14 mouse cellular contexts compared by ENCODE assay signal in the genomic region with DNA sequence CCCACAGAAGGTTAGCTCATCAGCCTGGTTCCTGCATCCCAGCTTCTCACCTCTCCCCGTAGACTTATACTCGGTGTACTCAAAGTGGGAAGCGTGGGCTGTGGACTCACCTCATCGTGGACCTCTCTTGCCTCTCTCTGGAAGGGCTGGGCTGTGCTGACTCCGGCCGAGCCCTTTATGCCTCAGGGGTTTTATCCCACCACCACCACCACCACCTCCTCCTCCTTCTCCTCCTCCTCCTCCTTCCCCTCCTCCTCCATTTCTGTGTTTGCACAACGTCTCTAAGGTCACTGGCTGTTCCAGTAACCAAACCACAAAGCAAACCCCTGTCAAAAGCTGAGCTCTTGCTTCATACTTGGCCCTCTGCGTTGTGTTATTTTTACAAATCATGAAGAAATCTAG. TPM values are rescaled to one million over a fixed set of nuclear protein-coding genes. Genes with fewer than 3 reads are reported as not detected.
DNase-seq lines count a peak whose midpoint lies in the region; ATAC-seq and TF ChIP-seq lines count a peak whose summit lies in the region.
"Had no signal": no experiment of that assay in that cellular context is flagged by ENCODE, and none has a peak within 500 bp of the region (broad histone marks: within the 10 kb centered on the region; RNA-seq: fewer than 3 reads in every experiment).

A gene (minus strand): TSS at position 273 of the 402 bp plus-strand sequence.

- no peak within 1 kb of the TSS for H3K27ac ChIP-seq in heart, embryonic 10.5 days
- peak within 1 kb of the TSS; percentile 49 for H3K27ac ChIP-seq in bone marrow macrophage, adult 2 months (ENCODE audit: insufficient read depth, low read depth, low read length)
- H3K27ac ChIP-seq in liver, embryonic 16.5 days (ENCODE audit: low read length): peak within 1 kb of the TSS; percentile 56
- no peak within 1 kb of the TSS for H3K27ac ChIP-seq in intestine, embryonic 16.5 days (ENCODE audit: low read length)
- no peak within 1 kb of the TSS for H3K27ac ChIP-seq in hindbrain, embryonic 11.5 days (ENCODE audit: low read depth, low read length)
- H3K27ac ChIP-seq in forebrain, postnatal 0 days (ENCODE audit: low read depth, low read length): no peak within 1 kb of the TSS
- H3K27ac ChIP-seq: hindbrain, embryonic 10.5 days; midbrain, embryonic 12.5 days had no signal

- DNase-seq in heart, postnatal 14 days: no peak
- DNase-seq in heart, embryonic 10.5 days (ENCODE audit: low spot score): no peak
- DNase-seq in hindbrain, embryonic 11.5 days (ENCODE audit: low spot score): no peak
- DNase-seq in forebrain, postnatal 0 days: no peak
- DNase-seq: cerebellum, postnatal 36 days; gastrocnemius, postnatal 25 days; kidney, postnatal 14 days; thymus, postnatal 36 days had no signal

- TF ChIP-seq CTCF in bone marrow macrophage, adult 2 months (IDR thresholded peaks at IDR 0.05; ENCODE audit: low read depth, low read length): no peak
- TF ChIP-seq CTCF in forebrain, postnatal 0 days (IDR thresholded peaks at IDR 0.05; ENCODE audit: low read depth): no peak

- peaks cover 1% of the 10 kb centered on the region; the same call in 1 of the 2 replicates for H3K9me3 ChIP-seq in heart, embryonic 10.5 days
- no peaks in the 10 kb centered on the region for H3K9me3 ChIP-seq in liver, embryonic 16.5 days (replicated peaks; ENCODE audit: control insufficient read depth, low read length)
- H3K9me3 ChIP-seq in intestine, embryonic 16.5 days (ENCODE audit: control insufficient read depth, low read length): no peaks in the 10 kb centered on the region
- H3K9me3 ChIP-seq in hindbrain, embryonic 11.5 days (ENCODE audit: control insufficient read depth, low read length): no peaks in the 10 kb centered on the region
- H3K9me3 ChIP-seq in forebrain, postnatal 0 days (ENCODE audit: low read length): no peaks in the 10 kb centered on the region
- H3K9me3 ChIP-seq: hindbrain, embryonic 10.5 days; midbrain, embryonic 12.5 days had no signal

- no peak within 1 kb of the TSS for H3K9ac ChIP-seq in liver, embryonic 16.5 days (ENCODE audit: low read depth, low read length)
- no peak within 1 kb of the TSS for H3K9ac ChIP-seq in intestine, embryonic 16.5 days (ENCODE audit: low read depth, low read length)
- no peak within 1 kb of the TSS for H3K9ac ChIP-seq in hindbrain, embryonic 11.5 days (ENCODE audit: low read depth, low read length)
- no peak within 1 kb of the TSS for H3K9ac ChIP-seq in forebrain, postnatal 0 days
- H3K9ac ChIP-seq: midbrain, embryonic 12.5 days had no signal

- H3K4me3 ChIP-seq in heart, embryonic 10.5 days: no peak within 1 kb of the TSS
- no peak within 1 kb of the TSS; the same call in 1 of the 2 replicates for H3K4me3 ChIP-seq in bone marrow macrophage, adult 2 months (ENCODE audit: insufficient read depth, low read length)
- peak within 1 kb of the TSS; percentile 30 for H3K4me3 ChIP-seq in liver, embryonic 16.5 days (ENCODE audit: low read depth, low read length)
- no peak within 1 kb of the TSS for H3K4me3 ChIP-seq in intestine, embryonic 16.5 days (ENCODE audit: low read length)
- H3K4me3 ChIP-seq in hindbrain, embryonic 11.5 days (ENCODE audit: low read depth, low read length): no peak within 1 kb of the TSS
- no peak within 1 kb of the TSS for H3K4me3 ChIP-seq in forebrain, postnatal 0 days (ENCODE audit: low read depth, low read length)
- H3K4me3 ChIP-seq: hindbrain, embryonic 10.5 days; midbrain, embryonic 12.5 days had no signal

- no peaks in the 10 kb centered on the region for H3K36me3 ChIP-seq in heart, embryonic 10.5 days
- H3K36me3 ChIP-seq in liver, embryonic 16.5 days (ENCODE audit: control insufficient read depth, insufficient read depth): no peaks in the 10 kb centered on the region
- H3K36me3 ChIP-seq in intestine, embryonic 16.5 days (ENCODE audit: control insufficient read depth, insufficient read depth, low read length): no peaks in the 10 kb centered on the region
- no peaks in the 10 kb centered on the region for H3K36me3 ChIP-seq in hindbrain, embryonic 11.5 days (ENCODE audit: control insufficient read depth, insufficient read depth, low read length)
- H3K36me3 ChIP-seq in forebrain, postnatal 0 days (ENCODE audit: insufficient read depth): no peaks in the 10 kb centered on the region
- H3K36me3 ChIP-seq: midbrain, embryonic 12.5 days had no signal

- no peak for TF ChIP-seq POLR2A in bone marrow macrophage, adult 2 months (IDR thresholded peaks at IDR 0.05; ENCODE audit: borderline replicate concordance, low read depth, low read length)

- peak; percentile 79 for ATAC-seq in liver, embryonic 16.5 days (ENCODE audit: low read depth)
- ATAC-seq in megakaryocyte progenitor cell, adult 5-6 weeks (replicated peaks; ENCODE audit: poor library complexity): peak; percentile 88
- no peak for ATAC-seq in intestine, embryonic 16.5 days
- no peak for ATAC-seq in hindbrain, embryonic 11.5 days (ENCODE audit: low FRiP score)
- no peak for ATAC-seq in forebrain, postnatal 0 days

- WGBS in heart, embryonic 10.5 days: 69% methylated on average over 8 of the region's 8 CpGs
- WGBS in liver, embryonic 16.5 days (ENCODE audit: insufficient replicate concordance): 34% methylated on average over 8 of the region's 8 CpGs
- 59% methylated on average over 8 of the region's 8 CpGs for WGBS in intestine, embryonic 16.5 days
- 76% methylated on average over 8 of the region's 8 CpGs for WGBS in hindbrain, embryonic 11.5 days
- 78% methylated on average over 8 of the region's 8 CpGs for WGBS in forebrain, postnatal 0 days

- intact Hi-C loops in heart, postnatal 14 days (cut with DNase I): no loop called here

- peak within 1 kb of the TSS; percentile 3 for H3K4me2 ChIP-seq in liver, embryonic 16.5 days (ENCODE audit: low read depth, low read length)
- no peak within 1 kb of the TSS for H3K4me2 ChIP-seq in intestine, embryonic 16.5 days (ENCODE audit: low read depth, low read length)
- H3K4me2 ChIP-seq in hindbrain, embryonic 11.5 days (replicated peaks; ENCODE audit: low read depth, low read length): no peak within 1 kb of the TSS
- H3K4me2 ChIP-seq in forebrain, postnatal 0 days (ENCODE audit: low read depth): no peak within 1 kb of the TSS
- H3K4me2 ChIP-seq: midbrain, embryonic 12.5 days had no signal

- peaks cover 9% of the 10 kb centered on the region; the same call in 1 of the 2 replicates for H3K27me3 ChIP-seq in heart, embryonic 10.5 days (ENCODE audit: insufficient read depth, poor library complexity, severe bottlenecking)
- H3K27me3 ChIP-seq in liver, embryonic 16.5 days (ENCODE audit: control insufficient read depth, insufficient read depth, low read depth, low read length): no peaks in the 10 kb centered on the region
- no peaks in the 10 kb centered on the region for H3K27me3 ChIP-seq in intestine, embryonic 16.5 days (replicated peaks; ENCODE audit: control insufficient read depth, insufficient read depth, low read length)
- no peaks in the 10 kb centered on the region for H3K27me3 ChIP-seq in hindbrain, embryonic 11.5 days (ENCODE audit: control insufficient read depth, insufficient read depth, low read length)
- no peaks in the 10 kb centered on the region for H3K27me3 ChIP-seq in forebrain, postnatal 0 days (ENCODE audit: insufficient read depth, low read length)
- H3K27me3 ChIP-seq: midbrain, embryonic 12.5 days had no signal

- no peaks in the 10 kb centered on the region for H3K4me1 ChIP-seq in heart, embryonic 10.5 days
- H3K4me1 ChIP-seq in bone marrow macrophage, adult 2 months (ENCODE audit: control insufficient read depth, insufficient read depth, low read length): peaks cover 10% of the 10 kb centered on the region
- H3K4me1 ChIP-seq in liver, embryonic 16.5 days (ENCODE audit: control insufficient read depth, low read depth, low read length): no peaks in the 10 kb centered on the region
- H3K4me1 ChIP-seq in intestine, embryonic 16.5 days (ENCODE audit: control insufficient read depth, insufficient read depth, low read length): no peaks in the 10 kb centered on the region
- no peaks in the 10 kb centered on the region for H3K4me1 ChIP-seq in hindbrain, embryonic 11.5 days (replicated peaks; ENCODE audit: control insufficient read depth, insufficient read depth, low read length)
- no peaks in the 10 kb centered on the region for H3K4me1 ChIP-seq in forebrain, postnatal 0 days (ENCODE audit: insufficient read depth)
- H3K4me1 ChIP-seq: hindbrain, embryonic 10.5 days; midbrain, embryonic 12.5 days had no signal

RNA-seq across cellular contexts. Expression of the gene that starts here (rescaled TPM):
- total RNA-seq in heart, postnatal 14 days (2021): 10 to 100 TPM; 18.7 to 51.9 TPM
- polyA plus RNA-seq in heart, embryonic 10.5 days (2016; fragmentation: Nextera tagmentation; extraction: Ambion mirVana): 0.44 and 0.99 TPM in 2 replicates
- polyA plus RNA-seq in bone marrow macrophage, adult 2 months (2012; ENCODE audit: insufficient read depth, insufficient read length, missing spikeins): 0.74 TPM in 1 of 2 replicates, not detected in the other
- 199 and 246 TPM in 2 replicates for polyA plus RNA-seq in liver, embryonic 16.5 days (2015; fragmentation: Nextera tagmentation; extraction: Ambion mirVana)
- 175 and 209 TPM in 2 replicates for total RNA-seq in megakaryocyte progenitor cell, adult 5-6 weeks (2015)
- total RNA-seq in megakaryocyte progenitor cell, adult 5-6 weeks (2017): 273 and 358 TPM in 2 replicates
- polyA plus RNA-seq in intestine, embryonic 16.5 days (2015; fragmentation: Nextera tagmentation; extraction: Ambion mirVana): 1.9 and 2.8 TPM in 2 replicates
- 0.81 and 1.7 TPM in 2 replicates for polyA plus RNA-seq in hindbrain, embryonic 11.5 days (2014; fragmentation: Nextera tagmentation; extraction: Ambion mirVana)
- total RNA-seq in forebrain, postnatal 0 days (2014; rRNA removed): 0.15 and 1.5 TPM in 2 replicates
- 0.38 and 0.44 TPM in 2 replicates for polyA plus RNA-seq in forebrain, postnatal 0 days (2015; fragmentation: Nextera tagmentation; extraction: Ambion mirVana)

Comparison
In these comparisons a context has a peak if more than half of its experiments do, and no peak if none do; other contexts are left out.
1. RNA of the gene that starts here (polyA plus RNA-seq): 199 to 246 TPM in liver, embryonic 16.5 days; 1.9 to 2.8 TPM in intestine, embryonic 16.5 days, 0.81 to 1.7 TPM in hindbrain, embryonic 11.5 days, 0.44 to 0.99 TPM in heart, embryonic 10.5 days, 0.74 TPM in bone marrow macrophage, adult 2 months and 0.38 to 0.44 TPM in forebrain, postnatal 0 days; every median in the first group is over 10 times any median in the second.
2. H3K27ac ChIP-seq: peak in bone marrow macrophage, adult 2 months (single experiment) and liver, embryonic 16.5 days (single experiment); none in heart, embryonic 10.5 days (single experiment), intestine, embryonic 16.5 days (single experiment), hindbrain, embryonic 11.5 days (single experiment) and forebrain, postnatal 0 days (single experiment).
3. ATAC-seq: peak in liver, embryonic 16.5 days (single experiment) and megakaryocyte progenitor cell, adult 5-6 weeks (single experiment); none in intestine, embryonic 16.5 days (single experiment), hindbrain, embryonic 11.5 days (single experiment) and forebrain, postnatal 0 days (single experiment).